Mouse (Mus musculus): Measurements from ENCODE around the gene Smgc.
"Not testable (repeated sequence)": the region's sequence is repeated elsewhere in the genome, so short reads cannot be mapped to it uniquely, and the experiment has no call there.

Smgc gene

GRCm38 (mm10) chr15:91837965-91838364 is at the start of gene Smgc:
Gene Smgc (plus strand): TSS chr15:91838265.
- DNase-seq (ENCODE audit: low spot score in 2 of 2) = no peak

GRCm38 (mm10) chr15:91788338-91788737 is 49.7 kb upstream of the Smgc start:
- DNase-seq (ENCODE audit: low spot score in 2 of 2) = no peak

- no peak for DNase-seq (ENCODE audit: low spot score in 2 of 2)
These were observed 31.6 kb upstream of the Smgc start for GRCm38 (mm10) chr15:91806463-91806862.

- no peak for DNase-seq (ENCODE audit: low spot score in 2 of 2)
These were observed 2.7 kb upstream of the Smgc start for GRCm38 (mm10) chr15:91835319-91835718.

GRCm38 (mm10) chr15:91864130-91864529 is 26.1 kb downstream of the Smgc start:
- DNase-seq (ENCODE audit: low spot score in 2 of 2) = not testable (repeated sequence)

GRCm38 (mm10) chr15:91900245-91900644 is 62.2 kb downstream of the Smgc start:
- no peak for DNase-seq (ENCODE audit: low spot score in 2 of 2)

- peak; percentile 31 to 44 for DNase-seq (ENCODE audit: low spot score in 2 of 2)
These were observed 69.0 kb downstream of the Smgc start for GRCm38 (mm10) chr15:91907046-91907445.

Data from thymus, postnatal 10 days (tissue).